Mouse (Mus musculus) small intestine, adult 2 months (tissue): ENCODE measurements around the gene Slc38a5. TPM values are rescaled to one million over a fixed set of nuclear protein-coding genes. Genes with fewer than 3 reads are reported as not detected.

Experiments
- H3K27ac ChIP-seq: fragments of 200-500 bp; 2 replicates; pipeline ENCODE4 v1.5.1; 2012; ENCODE audit warnings: low read depth, low read length, control low read depth, inconsistent platforms; ENCODE audit not compliant: insufficient read depth
- H3K27me3 ChIP-seq: fragments of 200-500 bp; 2 replicates; pipeline ENCODE4 v1.6.1; 2012; ENCODE audit warnings: mild to moderate bottlenecking, moderate library complexity, low read length, inconsistent platforms; ENCODE audit not compliant: control insufficient read depth, insufficient read depth
- H3K36me3 ChIP-seq: fragments of 200-500 bp; 2 replicates; pipeline ENCODE4 v1.6.1; 2012; ENCODE audit warnings: mild to moderate bottlenecking, low read length, control low read depth, inconsistent platforms; ENCODE audit not compliant: control insufficient read depth, insufficient read depth
- H3K4me1 ChIP-seq: fragments of 200-500 bp; 2 replicates; pipeline ENCODE4 v1.6.1; 2012; ENCODE audit warnings: low read length, inconsistent platforms, mixed read lengths; ENCODE audit not compliant: control insufficient read depth, insufficient read depth, insufficient read length
- H3K4me3 ChIP-seq: fragments of 200-500 bp; 2 replicates; pipeline ENCODE4 v1.5.1; 2012; ENCODE audit warnings: low read depth, mild to moderate bottlenecking, control low read depth, inconsistent platforms, low read length, moderate library complexity
- CTCF ChIP-seq: fragments of 200-500 bp; IDR thresholded peaks from 2 replicates; pipeline ENCODE4 v1.5.1; 2012; ENCODE audit warnings: low read depth, mild to moderate bottlenecking, control low read depth, inconsistent platforms, low read length, moderate library complexity, mixed read lengths; ENCODE audit not compliant: insufficient replicate concordance, insufficient read length; ENCODE audit errors: extremely low read depth
- POLR2A ChIP-seq: fragments of 200-500 bp; IDR thresholded peaks from 2 replicates; pipeline ENCODE4 v1.6.1; 2012; ENCODE audit warnings: low read depth, mild to moderate bottlenecking, control low read depth, inconsistent platforms, low read length, moderate library complexity
- WGBS: fragments of 180-500 bp; shearing (Covaris S2); methylation state at CpG from one replicate; pipeline ENCODE4 v1.1.7; 2018; 5-methylcytosine and 5-hydroxymethylcytosine counted together
- polyA plus RNA-seq: library from polyadenylated mRNA; depleted of rRNA; stranded (reverse); fragments of >200 nt; gene quantifications from 2 replicates; pipeline ENCODE4 v1.2.3, GENCODE M21; 2012; rRNA removed

The Slc38a5 gene
- 0.24 and 19.1 TPM in 2 replicates for polyA plus RNA-seq

DNA sequence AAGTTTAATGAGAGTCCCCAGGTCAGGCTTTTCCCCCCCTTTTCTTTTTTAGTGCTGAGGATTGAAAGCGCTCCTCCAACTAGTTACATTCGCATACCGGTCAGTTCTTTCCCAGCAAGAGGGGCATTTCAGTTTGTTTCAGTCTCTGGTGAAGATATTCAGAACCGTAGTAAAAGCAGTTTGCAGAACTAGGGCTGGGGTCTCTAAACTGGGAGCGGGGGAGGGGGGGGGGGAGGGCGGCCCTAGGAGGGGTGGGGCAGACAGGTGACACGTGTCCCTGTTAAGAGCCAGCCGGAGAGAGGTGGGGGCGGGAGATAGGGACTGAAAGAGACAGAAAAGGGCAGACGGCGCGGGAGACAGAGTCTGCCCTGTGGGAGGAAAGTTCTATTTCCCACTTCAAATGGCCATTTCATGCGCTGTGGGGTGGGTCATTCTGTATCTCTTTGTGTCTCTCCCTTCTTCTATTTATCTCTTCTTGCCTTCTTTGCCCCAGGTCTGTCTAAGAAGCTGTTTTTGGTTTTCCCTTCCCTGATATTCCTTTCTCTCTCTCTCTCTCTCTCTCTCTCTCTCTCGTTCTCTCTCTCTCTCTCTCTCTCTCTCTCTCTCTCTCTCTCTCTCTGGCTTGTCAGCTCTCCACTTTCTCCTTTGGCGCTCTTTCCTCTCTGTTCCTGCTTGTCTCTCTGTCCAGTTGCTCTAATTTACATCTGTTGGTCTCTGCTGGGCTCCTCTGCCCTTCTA lies at the start of gene Slc38a5:
Slc38a5 (plus strand) TSS at position 51 of the 738 bp plus-strand sequence.
- 0 out of 2 replicates have a peak, but pooled peaks cover 3% of the 10 kb centered on the region for H3K27me3 ChIP-seq
- 16% methylated on average over 13 of the region's 15 CpGs for WGBS
- no peak within 1 kb of the TSS for H3K4me3 ChIP-seq
- no peaks in the 10 kb centered on the region for H3K36me3 ChIP-seq
- H3K27ac ChIP-seq: no peak within 1 kb of the TSS
- TF ChIP-seq CTCF (no peak), POLR2A (no peak)
- no peaks in the 10 kb centered on the region for H3K4me1 ChIP-seq

DNA sequence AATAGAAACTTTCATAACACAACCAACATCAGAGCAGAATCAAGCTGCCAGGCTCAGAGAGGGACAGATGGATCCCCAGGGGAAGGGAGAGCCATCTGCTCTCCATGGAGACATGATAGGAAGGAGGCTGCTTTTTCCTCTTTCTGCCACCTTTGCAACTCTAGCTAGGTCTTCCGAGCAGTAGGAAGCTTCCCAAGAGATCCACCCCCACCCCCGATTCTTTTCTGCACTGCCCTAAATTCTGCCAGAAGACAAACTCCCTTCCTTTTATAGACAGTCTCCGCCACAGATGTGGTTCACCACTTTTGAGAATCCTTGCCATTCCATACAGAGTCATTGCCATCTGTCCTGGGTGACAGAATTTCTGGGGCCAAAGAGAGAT lies 48.6 kb upstream of the Slc38a5 start:
- no peaks in the 10 kb centered on the region for H3K4me1 ChIP-seq
- WGBS: 68% methylated on average over 3 of the region's 3 CpGs
- H3K4me3 ChIP-seq: no peak overlapping the region
- no peaks in the 10 kb centered on the region for H3K36me3 ChIP-seq
- no peaks in the 10 kb centered on the region for H3K27me3 ChIP-seq
- H3K27ac ChIP-seq: no peak overlapping the region
- TF ChIP-seq CTCF (no peak), POLR2A (no peak)

DNA sequence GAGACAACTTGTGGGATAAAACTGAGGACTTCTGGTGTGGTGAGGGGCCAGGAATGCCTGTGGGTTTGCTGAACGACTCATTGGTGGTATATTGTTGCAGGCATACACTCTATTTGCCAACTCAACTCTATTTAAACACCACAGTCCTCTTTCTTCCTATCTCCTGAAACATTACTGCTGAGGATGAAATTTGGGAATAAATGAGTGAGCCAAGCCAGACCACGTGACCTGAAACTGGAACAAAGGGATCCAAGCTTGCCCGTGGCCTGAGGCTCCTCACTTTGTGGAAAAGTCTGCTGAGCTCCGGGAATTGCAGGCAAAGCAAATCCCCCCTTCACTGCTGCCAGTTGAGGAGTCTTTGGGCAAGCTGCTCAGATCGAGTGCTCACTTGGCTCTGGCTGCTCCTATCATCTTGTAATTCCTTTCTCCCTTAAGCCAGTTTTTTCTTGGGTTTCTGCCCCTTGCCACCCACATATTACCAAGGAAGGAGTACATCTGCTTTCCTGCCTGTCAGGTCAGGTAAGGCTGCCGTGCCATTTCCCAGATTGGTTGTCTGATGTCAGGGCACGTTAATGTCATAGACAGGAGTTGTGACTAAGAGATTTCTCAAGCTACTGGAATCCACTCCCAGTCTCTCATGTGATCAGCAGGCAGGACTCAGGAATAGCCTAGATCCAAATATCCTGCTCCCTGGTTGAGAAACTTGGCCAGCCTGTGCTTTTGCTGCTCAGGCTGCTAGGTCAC lies 48.1 kb upstream of the Slc38a5 start:
- H3K36me3 ChIP-seq: no peaks in the 10 kb centered on the region
- H3K4me1 ChIP-seq: no peaks in the 10 kb centered on the region
- H3K27ac ChIP-seq: no peak overlapping the region
- WGBS: 55% methylated on average over 7 of the region's 7 CpGs
- no peak overlapping the region for H3K4me3 ChIP-seq
- H3K27me3 ChIP-seq: no peaks in the 10 kb centered on the region
- TF ChIP-seq CTCF: no peak
- no peak for TF ChIP-seq POLR2A

DNA sequence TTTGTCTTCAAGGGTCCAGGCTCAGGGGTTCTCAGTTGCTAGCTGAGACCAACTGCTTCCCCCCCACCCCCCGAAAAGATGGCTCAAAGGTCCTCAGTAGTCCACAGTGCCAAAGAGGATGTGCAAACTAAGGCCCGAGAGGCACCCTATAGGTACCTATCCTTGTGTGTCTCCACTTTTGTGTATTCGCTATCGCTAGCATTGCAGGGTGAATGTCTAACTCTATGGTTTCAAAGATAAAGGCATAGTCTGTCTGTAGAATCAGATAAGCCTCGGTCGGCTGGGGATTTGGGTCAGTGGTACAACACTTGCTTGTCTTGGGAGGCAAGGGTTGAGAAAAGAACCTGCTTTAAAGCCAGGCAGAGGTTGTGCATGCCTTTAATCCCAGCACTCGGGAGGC lies 47.5 kb upstream of the Slc38a5 start:
- TF ChIP-seq POLR2A (no peak), CTCF (no peak)
- H3K4me1 ChIP-seq: no peaks in the 10 kb centered on the region
- WGBS: 83% methylated on average over 7 of the region's 7 CpGs
- H3K4me3 ChIP-seq: no peak overlapping the region
- no peak overlapping the region for H3K27ac ChIP-seq
- H3K36me3 ChIP-seq: no peaks in the 10 kb centered on the region
- no peaks in the 10 kb centered on the region for H3K27me3 ChIP-seq

DNA sequence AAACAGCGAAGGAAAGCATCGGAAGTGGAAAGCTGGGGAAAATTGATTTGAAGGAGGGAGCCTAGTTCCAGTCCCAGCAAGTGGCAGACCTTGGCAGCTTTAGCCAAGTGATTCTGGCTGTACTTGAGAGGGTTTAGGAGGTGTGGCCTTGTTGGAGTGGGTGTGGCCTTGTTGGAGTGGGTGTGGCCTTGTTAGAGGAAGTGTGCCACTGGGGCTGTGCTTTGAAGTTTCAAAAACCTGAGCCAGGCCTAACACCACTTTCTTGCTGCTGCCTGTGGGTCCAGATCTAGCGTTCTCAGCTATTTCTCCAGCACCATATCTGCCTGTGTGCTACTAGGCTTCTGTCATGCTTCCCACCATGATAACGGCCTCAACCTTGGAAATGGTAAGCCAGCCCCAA lies 40.7 kb upstream of the Slc38a5 start:
- Histone ChIP-seq H3K4me3 (no peak overlapping the region), H3K4me1 (no peaks in the 10 kb centered on the region), H3K36me3 (no peaks in the 10 kb centered on the region), H3K27me3 (no peaks in the 10 kb centered on the region), H3K27ac (no peak overlapping the region)
- TF ChIP-seq POLR2A (no peak), CTCF (no peak)
- WGBS: 87% methylated on average over 4 of the region's 4 CpGs

DNA sequence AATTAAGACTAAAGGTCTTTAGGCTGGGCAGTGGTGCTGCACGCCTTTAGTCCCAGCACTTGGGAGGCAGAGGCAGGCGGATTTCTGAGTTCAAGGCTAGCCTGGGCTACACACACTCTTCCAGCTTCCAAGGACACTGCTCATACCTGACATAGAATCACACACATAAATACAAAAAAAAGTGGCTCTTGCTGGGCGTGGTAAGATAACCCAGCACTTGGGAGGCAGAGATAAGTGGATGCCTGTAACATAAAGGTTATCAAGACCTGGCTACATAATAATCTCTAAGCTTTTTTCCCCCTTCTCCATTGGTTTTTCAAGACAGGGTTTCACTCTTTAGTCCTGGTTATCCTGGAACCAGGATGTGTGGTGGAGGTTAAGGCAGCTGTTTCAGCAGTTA lies 37.3 kb upstream of the Slc38a5 start:
- Histone ChIP-seq H3K27ac (no peak overlapping the region), H3K36me3 (no peaks in the 10 kb centered on the region), H3K4me1 (no peaks in the 10 kb centered on the region), H3K4me3 (no peak overlapping the region), H3K27me3 (no peaks in the 10 kb centered on the region)
- TF ChIP-seq POLR2A: no peak
- no peak for TF ChIP-seq CTCF
- WGBS: 70% methylated on average over 3 of the region's 3 CpGs

DNA sequence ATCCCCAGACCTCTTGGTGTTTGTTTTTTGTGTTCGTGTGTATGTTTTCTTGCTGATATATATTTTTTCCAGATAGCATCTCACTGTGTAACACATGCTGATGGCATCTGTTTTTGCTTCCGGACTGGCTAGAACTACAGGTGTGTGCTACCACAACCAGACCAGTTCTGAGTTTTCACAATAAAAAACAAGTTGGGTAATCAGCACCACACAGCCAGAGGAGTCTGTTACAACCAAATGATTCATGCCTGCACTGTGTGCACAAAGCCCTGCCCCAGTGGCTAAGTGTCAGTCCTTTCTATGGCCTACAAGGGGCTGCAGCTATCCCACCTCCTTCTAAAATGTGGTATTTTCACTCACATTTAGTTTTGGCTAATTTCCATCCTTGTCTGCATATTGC lies 34.2 kb upstream of the Slc38a5 start:
- 79% methylated on average over 2 of the region's 2 CpGs for WGBS
- H3K36me3 ChIP-seq: no peaks in the 10 kb centered on the region
- H3K27me3 ChIP-seq: no peaks in the 10 kb centered on the region
- TF ChIP-seq POLR2A (no peak), CTCF (no peak)
- no peak overlapping the region for H3K27ac ChIP-seq
- H3K4me1 ChIP-seq: no peaks in the 10 kb centered on the region
- no peak overlapping the region for H3K4me3 ChIP-seq
